Mouse (Mus musculus) thymus, adult 2 months (tissue): ENCODE data around the gene Slc8b1.

Experiments
- CTCF ChIP-seq: fragments of 200-500 bp; IDR thresholded peaks from 2 replicates; pipeline ENCODE4 v1.5.1; 2012; ENCODE audit warnings: mild to moderate bottlenecking, control low read depth, low read length, moderate library complexity, borderline replicate concordance; ENCODE audit not compliant: control insufficient read depth, poor library complexity, insufficient read depth; ENCODE audit errors: extremely low read depth
- POLR2A ChIP-seq: fragments of 200-500 bp; IDR thresholded peaks from 2 replicates; pipeline ENCODE4 v1.6.1; 2012; ENCODE audit warnings: mild to moderate bottlenecking, low read length, control low read depth, moderate library complexity; ENCODE audit not compliant: control insufficient read depth, poor library complexity, insufficient read depth; ENCODE audit errors: extremely low read depth

- TF ChIP-seq CTCF (no peak), POLR2A (no peak)
These were observed 67.6 kb downstream of the Slc8b1 start for GRCm38 (mm10) chr5:120578504-120579081.
